Mouse (Mus musculus) hindbrain, postnatal 0 days (tissue): ENCODE measurements around the gene Arrdc2. TPM values are rescaled to one million over a fixed set of nuclear protein-coding genes. Genes with fewer than 3 reads are reported as not detected.
A peak's percentile ranks its signal among the peaks of the same experiment; 100 is the strongest.

Source experiments
- ATAC-seq: fragments of 200-750 bp; cut with Nextera tagmentation; 2 replicates; pipeline ENCODE4 v1.8.0; 2017; ENCODE audit warnings: mild to moderate bottlenecking, moderate TSS enrichment, moderate library complexity
- DNase-seq: peaks from one replicate; pipeline ENCODE4 v3.0.0-alpha.2; 2015; ENCODE audit warnings: low spot score
- H3K27ac ChIP-seq: fragments of 300-500 bp; sonication (generic); 2 replicates; pipeline ENCODE4 v1.5.1; 2014; ENCODE audit warnings: mild to moderate bottlenecking
- H3K27me3 ChIP-seq: fragments of 300-500 bp; sonication (generic); 2 replicates; pipeline ENCODE4 v1.6.1; 2014; ENCODE audit warnings: low read length, mixed read lengths; ENCODE audit not compliant: insufficient read depth
- H3K36me3 ChIP-seq: fragments of 300-500 bp; sonication (generic); 2 replicates; pipeline ENCODE4 v1.6.1; 2014; ENCODE audit warnings: low read length, mixed read lengths; ENCODE audit not compliant: insufficient read depth
- H3K4me1 ChIP-seq: fragments of 300-500 bp; sonication (generic); 2 replicates; pipeline ENCODE4 v1.6.1; 2014; ENCODE audit warnings: antibody characterized with exemption, low read length, mixed read lengths; ENCODE audit not compliant: insufficient read depth
- H3K4me2 ChIP-seq: fragments of 300-500 bp; sonication (generic); 2 replicates; pipeline ENCODE4 v1.6.1; 2014; ENCODE audit warnings: low read depth, mild to moderate bottlenecking, low read length, moderate library complexity, mixed read lengths
- H3K4me3 ChIP-seq: fragments of 300-500 bp; sonication (generic); 2 replicates; pipeline ENCODE4 v1.5.1; 2014; ENCODE audit warnings: low read length
- H3K9ac ChIP-seq: fragments of 300-500 bp; sonication (generic); replicated peaks from 2 replicates; pipeline ENCODE4 v1.6.1; 2014; ENCODE audit warnings: mild to moderate bottlenecking, low read length, moderate library complexity, mixed read lengths
- H3K9me3 ChIP-seq: fragments of 300-500 bp; sonication (generic); 2 replicates; pipeline ENCODE4 v1.6.1; 2016; ENCODE audit warnings: low read length, mixed read lengths
- CTCF ChIP-seq: IDR thresholded peaks from 2 replicates; pipeline ENCODE4 v1.5.1; 2016; ENCODE audit warnings: antibody characterized with exemption, control low read depth, low read depth
- WGBS: fragments of 180-500 bp; shearing (Covaris S2); extraction: QIAGEN DNeasy Blood & Tissue Kit; methylation state at CpG from one replicate; pipeline ENCODE4 v1.1.7; 2014; 5-methylcytosine and 5-hydroxymethylcytosine counted together
- polyA plus RNA-seq: library from polyadenylated mRNA; unstranded; fragments of >200 nt; fragmentation: Nextera tagmentation; extraction: Ambion mirVana; gene quantifications from 2 replicates; pipeline ENCODE4 v1.2.1, GENCODE M21; 2015
- total RNA-seq: library from RNA; depleted of rRNA; stranded (reverse); fragments of >200 nt; gene quantifications from 2 replicates; pipeline ENCODE4 v1.2.3, GENCODE M21; 2014

The Arrdc2 gene
- total and polyA plus RNA-seq, 2 experiments from 2014 or later = 4.6 to 17.1 TPM

DNA sequence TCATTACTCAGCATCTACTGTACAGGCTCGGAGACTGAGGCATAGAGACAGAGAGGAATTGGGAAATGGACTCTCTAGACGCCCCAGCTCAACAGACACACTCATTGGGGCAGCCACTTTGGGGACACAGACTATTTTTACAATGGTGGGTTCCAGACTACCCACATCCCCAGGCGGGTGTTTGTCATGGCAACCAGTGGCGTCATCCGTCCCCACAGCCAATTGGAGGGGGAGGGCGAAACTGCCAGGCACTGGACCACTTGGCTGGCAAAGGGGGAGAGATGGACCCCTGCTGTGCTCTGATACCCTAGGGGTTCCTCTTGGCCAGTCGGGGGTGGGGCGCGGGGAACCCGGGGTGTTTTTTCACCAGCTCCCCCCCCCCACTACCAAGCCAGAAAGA lies 38.9 kb downstream of the Arrdc2 start:
- no peak overlapping the region for H3K4me2 ChIP-seq
- TF ChIP-seq CTCF = no peak
- H3K4me1 ChIP-seq = peaks cover 22% of the 10 kb centered on the region
- ATAC-seq (no peak), DNase-seq (no peak)
- no peak overlapping the region for H3K4me3 ChIP-seq
- peaks cover 20% of the 10 kb centered on the region for H3K27me3 ChIP-seq
- no peak overlapping the region for H3K27ac ChIP-seq
- WGBS = 48% methylated on average over 10 of the region's 10 CpGs
- no peaks in the 10 kb centered on the region for H3K9me3 ChIP-seq
- H3K36me3 ChIP-seq = no peaks in the 10 kb centered on the region
- no peak overlapping the region for H3K9ac ChIP-seq

DNA sequence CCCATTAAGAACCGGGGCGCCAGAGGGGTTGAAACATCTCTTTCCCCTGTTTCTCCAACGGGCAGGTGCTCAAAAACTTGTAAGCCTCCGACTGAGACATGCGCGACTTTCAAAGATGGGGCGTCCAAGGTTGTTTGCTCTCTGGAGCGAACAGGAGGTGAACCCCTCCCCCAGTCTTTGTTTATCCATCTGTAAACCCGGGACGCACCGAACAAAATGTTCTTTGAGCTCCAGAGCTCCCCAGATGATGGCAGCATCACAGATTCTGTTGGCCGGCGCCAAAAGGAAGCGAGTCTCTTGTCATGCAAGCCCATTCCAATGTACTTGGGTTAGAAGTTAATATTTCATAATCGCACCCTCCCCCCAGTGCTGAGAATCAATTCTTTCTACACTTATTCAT lies 41.2 kb downstream of the Arrdc2 start:
- no peak overlapping the region for H3K9ac ChIP-seq
- WGBS = 7% methylated on average over 15 of the region's 15 CpGs
- no peak for TF ChIP-seq CTCF
- H3K4me2 ChIP-seq = peak overlapping the region; percentile 96
- H3K4me1 ChIP-seq = peaks cover 10% of the 10 kb centered on the region
- ATAC-seq = no peak
- no peaks in the 10 kb centered on the region for H3K36me3 ChIP-seq
- DNase-seq = peak; percentile 57
- peak overlapping the region; percentile 59 for H3K4me3 ChIP-seq
- peak overlapping the region; percentile 48; the same call in 1 of the 2 replicates for H3K27ac ChIP-seq
- H3K9me3 ChIP-seq = no peaks in the 10 kb centered on the region
- H3K27me3 ChIP-seq = 0 out of 2 replicates have a peak, but pooled peaks cover 7% of the 10 kb centered on the region

DNA sequence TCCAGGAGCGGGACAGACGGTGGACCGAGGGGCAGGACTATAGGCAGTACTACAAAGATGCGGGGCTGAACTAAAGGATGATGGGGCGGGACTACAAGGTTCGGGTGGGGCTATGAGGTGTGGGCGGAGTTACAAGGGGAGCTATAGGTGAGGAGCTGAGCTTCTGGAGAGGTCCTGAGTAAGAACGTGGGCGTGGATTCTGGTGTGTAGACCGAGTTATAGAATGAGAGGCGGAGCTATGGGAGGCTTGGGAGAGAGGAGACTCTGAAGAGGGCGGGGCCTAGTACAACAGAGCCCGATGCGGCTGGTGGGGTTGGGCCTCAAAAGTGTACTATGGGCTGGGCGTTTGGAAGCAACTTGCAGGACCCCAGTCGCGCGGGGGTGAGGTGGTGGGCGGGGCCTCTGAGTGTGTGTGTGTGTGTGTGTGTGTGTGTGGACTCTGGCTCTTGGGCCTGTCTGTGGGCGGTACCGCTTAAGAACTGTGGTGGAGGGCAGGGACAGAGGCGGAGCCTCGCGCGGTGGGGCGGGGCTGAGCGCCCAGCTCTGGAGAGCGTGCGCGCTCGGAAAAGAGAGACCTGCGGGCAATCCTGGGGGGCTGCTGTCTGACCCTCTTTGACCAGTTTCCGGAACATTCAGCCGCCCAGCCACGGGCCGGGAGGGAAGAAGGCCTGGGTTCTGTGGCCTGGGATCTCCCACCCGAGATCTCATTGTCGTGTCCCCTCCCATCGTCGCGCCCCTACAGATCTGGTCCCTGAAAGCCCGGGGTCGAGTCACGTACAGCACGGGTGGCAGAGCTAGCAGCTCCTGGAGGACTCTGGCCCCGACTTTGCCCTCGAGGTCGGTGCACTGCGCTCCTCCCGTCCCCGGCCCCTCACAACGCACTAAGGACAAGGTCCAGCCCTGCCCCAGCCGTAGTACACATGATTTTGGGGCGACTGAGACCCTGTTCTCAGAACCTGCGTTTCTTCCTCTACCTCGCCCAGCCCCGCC lies 42.1 kb downstream of the Arrdc2 start:
- TF ChIP-seq CTCF = no peak
- Histone ChIP-seq H3K4me1 (peaks cover 16% of the 10 kb centered on the region), H3K27me3 (0 out of 2 replicates have a peak, but pooled peaks cover 6% of the 10 kb centered on the region), H3K9ac (peak overlapping the region; percentile 63), H3K9me3 (no peaks in the 10 kb centered on the region), H3K27ac (peak overlapping the region; percentile 48; the same call in 1 of the 2 replicates), H3K4me3 (peak overlapping the region; percentile 59), H3K4me2 (peak overlapping the region; percentile 96), H3K36me3 (no peaks in the 10 kb centered on the region)
- ATAC-seq (peak; percentile 82), DNase-seq (peak; percentile 87)
- under 1% methylated on average over 48 of the region's 57 CpGs for WGBS

DNA sequence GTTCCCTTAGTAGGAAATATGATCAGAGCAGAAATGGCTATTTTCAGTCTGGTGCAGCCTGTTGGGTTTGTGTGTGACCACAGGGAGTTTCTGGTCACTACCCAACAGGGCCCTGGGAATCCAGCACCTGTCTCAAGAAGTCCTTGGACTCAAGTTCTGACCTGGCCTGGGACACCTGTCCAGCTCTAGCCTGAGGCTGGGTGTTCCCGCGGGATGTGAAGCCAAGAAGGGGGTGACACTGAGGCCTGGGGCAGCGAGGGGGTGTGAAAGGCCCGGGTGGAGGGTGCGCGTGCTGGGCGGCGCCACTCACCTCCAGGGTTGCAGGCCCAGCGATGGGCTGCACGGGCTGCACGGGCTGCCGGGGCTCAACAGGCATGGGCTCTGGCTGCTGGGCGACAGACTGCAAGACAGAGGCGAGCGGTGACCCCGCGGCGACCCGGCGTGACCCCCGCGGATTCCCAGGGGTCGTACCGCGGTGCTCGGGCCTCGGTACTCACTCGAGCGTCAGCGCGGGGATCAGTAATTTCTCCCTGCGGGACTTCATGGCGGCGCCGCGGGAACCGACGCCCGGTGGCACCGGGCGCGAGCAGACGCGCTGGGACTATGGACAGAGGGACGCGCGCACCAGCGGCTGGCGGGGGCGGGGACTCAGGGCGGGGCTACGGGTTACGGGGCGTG lies 43.0 kb downstream of the Arrdc2 start:
- H3K9me3 ChIP-seq = no peaks in the 10 kb centered on the region
- DNase-seq = no peak
- under 1% methylated on average over 48 of the region's 54 CpGs for WGBS
- H3K4me2 ChIP-seq = peak overlapping the region; percentile 96
- peak overlapping the region; percentile 59 for H3K4me3 ChIP-seq
- no peak; the same call in 1 of the 2 replicates for ATAC-seq
- H3K27ac ChIP-seq = peak overlapping the region; percentile 62; the same call in 1 of the 2 replicates
- H3K27me3 ChIP-seq = 0 out of 2 replicates have a peak, but pooled peaks cover 6% of the 10 kb centered on the region
- TF ChIP-seq CTCF = no peak
- H3K9ac ChIP-seq = peak overlapping the region; percentile 63
- peaks cover 16% of the 10 kb centered on the region for H3K4me1 ChIP-seq
- no peaks in the 10 kb centered on the region for H3K36me3 ChIP-seq

DNA sequence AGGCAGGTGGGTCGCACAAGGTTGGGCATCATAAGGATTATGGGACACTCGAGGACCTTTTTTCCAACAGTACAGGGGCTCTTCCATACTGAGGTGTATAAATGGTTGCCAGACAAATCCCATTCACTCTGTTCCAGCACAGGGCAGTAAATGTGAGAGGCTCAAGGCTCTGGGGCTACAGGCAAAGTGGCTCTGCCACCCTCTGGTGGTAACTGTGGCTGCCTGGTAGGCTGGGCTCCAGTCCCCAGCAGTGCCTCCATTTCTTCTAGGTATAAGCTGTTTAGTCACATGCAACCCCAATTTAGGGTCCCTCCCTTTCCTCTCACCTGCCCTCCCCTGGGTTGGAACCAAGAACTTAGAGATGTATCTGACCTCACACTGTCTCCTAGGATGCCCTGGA lies 44.1 kb downstream of the Arrdc2 start:
- Histone ChIP-seq H3K27me3 (0 out of 2 replicates have a peak, but pooled peaks cover 6% of the 10 kb centered on the region), H3K27ac (no peak overlapping the region), H3K9me3 (no peaks in the 10 kb centered on the region), H3K9ac (no peak overlapping the region), H3K4me1 (peaks cover 22% of the 10 kb centered on the region), H3K36me3 (no peaks in the 10 kb centered on the region), H3K4me3 (no peak overlapping the region), H3K4me2 (no peak overlapping the region)
- peak; percentile 57 for TF ChIP-seq CTCF
- 91% methylated on average over 2 of the region's 2 CpGs for WGBS
- no peak for ATAC-seq
- DNase-seq = no peak

DNA sequence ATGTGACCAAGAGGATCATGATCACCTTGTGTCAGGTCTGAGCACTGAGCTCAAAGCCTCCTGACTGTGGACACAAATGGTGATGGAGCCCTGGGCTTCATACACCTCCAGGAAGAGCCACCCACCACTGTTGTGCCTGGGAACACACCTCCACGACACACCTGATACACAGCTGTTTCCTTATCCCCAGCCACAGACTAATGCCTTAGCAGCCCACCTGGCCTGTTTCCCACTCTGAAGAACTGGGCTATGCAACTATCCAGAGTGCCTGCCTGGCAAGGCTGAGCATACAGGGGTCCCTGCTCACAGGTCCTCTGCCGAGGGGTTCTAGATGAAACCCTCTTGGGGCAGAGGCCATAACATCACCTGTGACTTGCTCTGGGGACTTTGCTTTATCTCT lies 45.3 kb downstream of the Arrdc2 start:
- H3K36me3 ChIP-seq = no peaks in the 10 kb centered on the region
- H3K9me3 ChIP-seq = no peaks in the 10 kb centered on the region
- no peak overlapping the region for H3K4me3 ChIP-seq
- H3K9ac ChIP-seq = no peak overlapping the region
- DNase-seq (no peak), ATAC-seq (no peak)
- H3K4me2 ChIP-seq = no peak overlapping the region
- peaks cover 22% of the 10 kb centered on the region for H3K4me1 ChIP-seq
- 0 out of 2 replicates have a peak, but pooled peaks cover 1% of the 10 kb centered on the region for H3K27me3 ChIP-seq
- H3K27ac ChIP-seq = no peak overlapping the region
- 91% methylated on average over 2 of the region's 2 CpGs for WGBS
- no peak for TF ChIP-seq CTCF
